ENCODE assay signal across 8 mouse cellular contexts in genomic region chr10:42832677-42833076, GRCm38 (mm10). TPM values are rescaled to one million over a fixed set of nuclear protein-coding genes. Genes with fewer than 3 reads are reported as not detected.
DNase-seq lines count a peak whose midpoint lies in the region; ATAC-seq lines count a peak whose summit lies in the region.

No protein-coding gene starts in this region.

- no peaks in the 10 kb centered on the region for H3K9me3 ChIP-seq in forebrain, embryonic 12.5 days
- H3K9me3 ChIP-seq in forebrain, embryonic 11.5 days (ENCODE audit: control insufficient read depth, low read length): no peaks in the 10 kb centered on the region
- H3K9me3 ChIP-seq in neural tube, embryonic 11.5 days (ENCODE audit: control insufficient read depth, low read length): no peaks in the 10 kb centered on the region
- no peaks in the 10 kb centered on the region for H3K9me3 ChIP-seq in forebrain, embryonic 16.5 days (ENCODE audit: control insufficient read depth, low read length)

- H3K27ac ChIP-seq in forebrain, embryonic 12.5 days: 0 out of 2 replicates have a peak overlapping the region, but pooled peaks have one; percentile 90
- no peak overlapping the region for H3K27ac ChIP-seq in forebrain, embryonic 11.5 days (ENCODE audit: low read depth, low read length)
- H3K27ac ChIP-seq in neural tube, embryonic 11.5 days (ENCODE audit: low read depth, low read length): no peak overlapping the region
- H3K27ac ChIP-seq in forebrain, embryonic 16.5 days (ENCODE audit: low read length): no peak overlapping the region

- DNase-seq in forebrain, embryonic 11.5 days (ENCODE audit: low spot score): no peak
- DNase-seq in neural tube, embryonic 11.5 days (ENCODE audit: low spot score): peak; percentile 26
- no peak for DNase-seq in neural tube, embryonic 10.5 days (ENCODE audit: extremely low spot score, low spot score)
- DNase-seq in ovary, adult 18-20 months (ENCODE audit: low spot score): no peak
- DNase-seq in layer of hippocampus, adult 9-10 months (ENCODE audit: low spot score): no peak

- H3K4me1 ChIP-seq in forebrain, embryonic 12.5 days: peaks cover 51% of the 10 kb centered on the region
- peaks cover 19% of the 10 kb centered on the region for H3K4me1 ChIP-seq in forebrain, embryonic 11.5 days (replicated peaks; ENCODE audit: control insufficient read depth, insufficient read depth, low read length)
- peaks cover 3% of the 10 kb centered on the region; the same call in 1 of the 2 replicates for H3K4me1 ChIP-seq in neural tube, embryonic 11.5 days (ENCODE audit: control insufficient read depth, insufficient read depth, low read length)
- H3K4me1 ChIP-seq in forebrain, embryonic 16.5 days (replicated peaks; ENCODE audit: control insufficient read depth, insufficient read depth, low read length): peaks cover 19% of the 10 kb centered on the region

- H3K27me3 ChIP-seq in forebrain, embryonic 12.5 days: no peaks in the 10 kb centered on the region
- H3K27me3 ChIP-seq in forebrain, embryonic 11.5 days (ENCODE audit: control insufficient read depth, insufficient read depth, low read length): no peaks in the 10 kb centered on the region
- H3K27me3 ChIP-seq in neural tube, embryonic 11.5 days (ENCODE audit: control insufficient read depth, insufficient read depth, low read length): no peaks in the 10 kb centered on the region
- no peaks in the 10 kb centered on the region for H3K27me3 ChIP-seq in forebrain, embryonic 16.5 days (replicated peaks; ENCODE audit: control insufficient read depth, insufficient read depth, low read length)

- WGBS in forebrain, embryonic 12.5 days: 41% methylated on average over 4 of the region's 4 CpGs
- WGBS in forebrain, embryonic 11.5 days: 45% methylated on average over 4 of the region's 4 CpGs
- 58% methylated on average over 4 of the region's 4 CpGs for WGBS in neural tube, embryonic 11.5 days
- WGBS in forebrain, embryonic 16.5 days: 26% methylated on average over 4 of the region's 4 CpGs

- ATAC-seq in forebrain, embryonic 12.5 days (ENCODE audit: low FRiP score): peak; percentile 57
- no peak for ATAC-seq in forebrain, embryonic 11.5 days (replicated peaks; ENCODE audit: low FRiP score)
- no peak for ATAC-seq in neural tube, embryonic 11.5 days (ENCODE audit: insufficient read depth, low FRiP score, low TSS enrichment)
- ATAC-seq in forebrain, embryonic 16.5 days: 0 out of 2 replicates have a peak, but pooled peaks have one; percentile 19
- ATAC-seq in neutrophil, adult 5-6 weeks (ENCODE audit: extremely low read depth, insufficient number of reproducible peaks, low FRiP score, poor library complexity, severe bottlenecking): peak; percentile 27; the same call in 1 of the 2 replicates

- peaks cover 57% of the 10 kb centered on the region for H3K36me3 ChIP-seq in forebrain, embryonic 12.5 days (replicated peaks)
- H3K36me3 ChIP-seq in forebrain, embryonic 11.5 days (ENCODE audit: control insufficient read depth, insufficient read depth, low read length): peaks cover 5% of the 10 kb centered on the region; the same call in 1 of the 2 replicates
- H3K36me3 ChIP-seq in neural tube, embryonic 11.5 days (ENCODE audit: control insufficient read depth, insufficient read depth, low read length): peaks cover 3% of the 10 kb centered on the region
- H3K36me3 ChIP-seq in forebrain, embryonic 16.5 days (ENCODE audit: control insufficient read depth, insufficient read depth): peaks cover 24% of the 10 kb centered on the region

- no peak overlapping the region for H3K4me2 ChIP-seq in forebrain, embryonic 12.5 days
- no peak overlapping the region for H3K4me2 ChIP-seq in forebrain, embryonic 11.5 days (ENCODE audit: low read depth, low read length, severe bottlenecking)
- H3K4me2 ChIP-seq in neural tube, embryonic 11.5 days (ENCODE audit: low read depth): no peak overlapping the region
- H3K4me2 ChIP-seq in forebrain, embryonic 16.5 days (ENCODE audit: low read length): no peak overlapping the region

- no peak overlapping the region for H3K4me3 ChIP-seq in forebrain, embryonic 12.5 days (replicated peaks)
- H3K4me3 ChIP-seq in forebrain, embryonic 11.5 days (ENCODE audit: low read depth, low read length): no peak overlapping the region
- no peak overlapping the region for H3K4me3 ChIP-seq in neural tube, embryonic 11.5 days (ENCODE audit: low read depth, low read length)
- H3K4me3 ChIP-seq in forebrain, embryonic 16.5 days (replicated peaks; ENCODE audit: low read length): no peak overlapping the region

- no peak overlapping the region for H3K9ac ChIP-seq in forebrain, embryonic 12.5 days
- H3K9ac ChIP-seq in forebrain, embryonic 11.5 days (ENCODE audit: low read length): no peak overlapping the region
- no peak overlapping the region for H3K9ac ChIP-seq in neural tube, embryonic 11.5 days (ENCODE audit: low read length)
- H3K9ac ChIP-seq in forebrain, embryonic 16.5 days (replicated peaks; ENCODE audit: low read depth, low read length): no peak overlapping the region

RNA-seq across cellular contexts. Expression of gene Scml4, which starts 27.5 kb away (rescaled TPM):
- 2.9 and 3.0 TPM in 2 replicates for polyA plus RNA-seq in forebrain, embryonic 12.5 days (2016; fragmentation: Nextera tagmentation; extraction: Ambion mirVana)
- polyA plus RNA-seq in forebrain, embryonic 11.5 days (2014; fragmentation: Nextera tagmentation; extraction: Ambion mirVana): 0.83 and 1.4 TPM in 2 replicates
- 1.7 and 3.7 TPM in 2 replicates for polyA plus RNA-seq in neural tube, embryonic 11.5 days (2014; fragmentation: Nextera tagmentation; extraction: Ambion mirVana)
- polyA plus RNA-seq in forebrain, embryonic 16.5 days (2015; fragmentation: Nextera tagmentation; extraction: Ambion mirVana): 9.5 and 10.4 TPM in 2 replicates
- 66.6 and 80.2 TPM in 2 replicates for total RNA-seq in neutrophil, adult 5-6 weeks (2017)

Comparison
In these comparisons a context has a peak if more than half of its experiments do, and no peak if none do; other contexts are left out.
1. ATAC-seq: peak in forebrain, embryonic 12.5 days (single experiment), forebrain, embryonic 16.5 days (single experiment) and neutrophil, adult 5-6 weeks (single experiment); none in forebrain, embryonic 11.5 days (single experiment) and neural tube, embryonic 11.5 days (single experiment).